Mouse (Mus musculus) midbrain, embryonic 11.5 days (tissue): ENCODE measurements around the gene Slc43a2. TPM values are rescaled to one million over a fixed set of nuclear protein-coding genes. Genes with fewer than 3 reads are reported as not detected.
A peak's percentile ranks its signal among the peaks of the same experiment; 100 is the strongest.

Source experiments
- ATAC-seq: fragments of 200-750 bp; cut with Nextera tagmentation; 2 replicates; pipeline ENCODE4 v1.8.0; 2017; ENCODE audit warnings: moderate TSS enrichment, moderate library complexity; ENCODE audit not compliant: low FRiP score
- DNase-seq: peaks from one replicate; pipeline ENCODE4 v3.0.0; 2015; ENCODE audit warnings: low spot score; ENCODE audit errors: missing footprints
- H3K27ac ChIP-seq: fragments of 300-500 bp; sonication (generic); 2 replicates; pipeline ENCODE4 v1.5.1; 2014; ENCODE audit warnings: low read depth, low read length
- H3K27me3 ChIP-seq: fragments of 300-500 bp; sonication (generic); 2 replicates; pipeline ENCODE4 v1.6.1; 2014; ENCODE audit warnings: mild to moderate bottlenecking, low read length, moderate library complexity, mixed read lengths; ENCODE audit not compliant: control insufficient read depth, insufficient read depth
- H3K36me3 ChIP-seq: fragments of 300-500 bp; sonication (generic); 2 replicates; pipeline ENCODE4 v1.6.1; 2014; ENCODE audit warnings: mild to moderate bottlenecking, low read length, moderate library complexity, mixed read lengths; ENCODE audit not compliant: control insufficient read depth, insufficient read depth
- H3K4me1 ChIP-seq: fragments of 300-500 bp; sonication (generic); 2 replicates; pipeline ENCODE4 v1.6.1; 2014; ENCODE audit warnings: low read length; ENCODE audit not compliant: control insufficient read depth, insufficient read depth
- H3K4me2 ChIP-seq: fragments of 300-500 bp; sonication (generic); 2 replicates; pipeline ENCODE4 v1.6.1; 2014; ENCODE audit warnings: mild to moderate bottlenecking, moderate library complexity
- H3K4me3 ChIP-seq: fragments of 300-500 bp; sonication (generic); 2 replicates; pipeline ENCODE4 v1.5.1; 2014; ENCODE audit warnings: low read depth, low read length
- H3K9ac ChIP-seq: fragments of 300-500 bp; sonication (generic); 2 replicates; pipeline ENCODE4 v1.6.1; 2014; ENCODE audit warnings: low read length
- H3K9me3 ChIP-seq: fragments of 300-500 bp; sonication (generic); 2 replicates; pipeline ENCODE4 v1.6.1; 2016; ENCODE audit warnings: low read length; ENCODE audit not compliant: control insufficient read depth
- WGBS: fragments of 180-500 bp; shearing (Covaris S2); extraction: QIAGEN DNeasy Blood & Tissue Kit; methylation state at CpG from one replicate; pipeline ENCODE4 v1.1.7; 2014; 5-methylcytosine and 5-hydroxymethylcytosine counted together
- polyA plus RNA-seq: library from polyadenylated mRNA; unstranded; fragments of >200 nt; fragmentation: Nextera tagmentation; extraction: Ambion mirVana; gene quantifications from 2 replicates; pipeline ENCODE4 v1.2.1, GENCODE M21; 2014

Gene Slc43a2
- 3.3 and 3.7 TPM in 2 replicates for polyA plus RNA-seq

DNA sequence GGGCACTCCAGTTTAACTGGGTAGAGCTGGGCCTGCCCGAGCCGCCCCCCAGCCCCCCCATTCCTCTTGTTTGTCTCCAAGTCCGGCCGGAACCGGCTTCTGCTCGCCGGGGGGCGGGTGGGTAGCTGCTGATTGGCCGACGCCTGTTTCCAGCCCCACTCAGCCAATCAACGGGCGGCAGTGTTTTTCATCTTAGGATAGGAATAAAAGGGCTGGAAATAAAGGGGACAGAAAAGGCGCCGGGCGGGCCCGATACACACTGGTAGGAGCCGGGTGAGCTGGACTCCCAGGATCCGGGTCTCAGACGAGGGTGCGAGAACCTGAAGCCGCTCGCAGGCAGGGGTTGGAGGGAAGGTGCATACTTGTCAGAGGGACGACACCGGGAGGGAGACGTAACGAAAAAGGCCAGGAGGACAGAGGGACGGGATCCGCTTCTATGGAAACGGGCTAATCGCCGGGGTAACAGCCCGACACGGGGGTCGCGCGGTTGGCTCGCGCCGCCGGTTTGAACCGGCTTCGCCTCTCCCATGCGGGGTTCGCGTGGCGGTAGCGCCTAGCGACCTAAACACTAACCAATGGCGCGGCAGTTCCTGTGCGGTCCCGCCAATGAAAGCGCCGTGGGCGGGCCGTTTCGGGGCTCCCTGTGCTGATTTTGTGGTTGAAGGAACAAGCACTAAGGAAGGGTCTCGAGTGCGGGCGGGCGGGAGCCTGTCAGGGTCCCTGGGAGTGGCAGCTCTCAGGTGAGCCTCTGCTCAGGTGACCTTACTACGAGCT, at the start of gene Slc43a2:
Gene Slc43a2, plus strand, starts transcription at position 226 of the 774 bp plus-strand sequence.
- peak within 1 kb of the TSS; percentile 74 for H3K4me3 ChIP-seq
- H3K9me3 ChIP-seq = no peaks in the 10 kb centered on the region
- H3K4me2 ChIP-seq = peak within 1 kb of the TSS; percentile 99
- H3K4me1 ChIP-seq = peaks cover 5% of the 10 kb centered on the region
- peak; percentile 95 for ATAC-seq
- no peaks in the 10 kb centered on the region for H3K36me3 ChIP-seq
- H3K27ac ChIP-seq = peak within 1 kb of the TSS; percentile 86
- peak; percentile 99 for DNase-seq
- H3K9ac ChIP-seq = peak within 1 kb of the TSS; percentile 95
- under 1% methylated on average over 62 of the region's 62 CpGs for WGBS
- H3K27me3 ChIP-seq = no peaks in the 10 kb centered on the region

DNA sequence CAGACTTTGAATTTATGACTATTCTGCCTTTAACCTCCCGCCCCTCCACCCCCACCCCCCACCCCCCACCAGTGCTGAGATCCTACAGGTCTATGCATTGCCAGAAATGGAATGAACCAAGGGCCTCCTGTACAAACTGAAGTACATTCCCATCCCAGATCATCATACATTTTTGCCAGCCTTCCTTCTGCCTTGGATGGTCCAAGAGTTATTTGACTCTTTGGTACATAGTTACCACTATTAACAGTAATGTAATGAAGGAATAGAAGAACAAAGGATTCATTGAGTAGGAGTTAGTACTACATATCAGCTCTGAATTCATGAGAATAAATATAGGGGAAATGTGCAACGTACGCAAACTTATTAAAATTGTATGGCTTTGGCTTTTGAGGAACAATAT, 45.3 kb upstream of the Slc43a2 start:
- no peak overlapping the region for H3K9ac ChIP-seq
- DNase-seq (no peak), ATAC-seq (peak; percentile 60)
- peaks cover 16% of the 10 kb centered on the region for H3K36me3 ChIP-seq
- H3K4me3 ChIP-seq = no peak overlapping the region
- no peaks in the 10 kb centered on the region for H3K9me3 ChIP-seq
- no peak overlapping the region for H3K27ac ChIP-seq
- H3K4me1 ChIP-seq = peaks cover 8% of the 10 kb centered on the region
- H3K4me2 ChIP-seq = peak overlapping the region; percentile 28; the same call in 1 of the 2 replicates
- WGBS = 14% methylated on average over 3 of the region's 3 CpGs
- no peaks in the 10 kb centered on the region for H3K27me3 ChIP-seq

DNA sequence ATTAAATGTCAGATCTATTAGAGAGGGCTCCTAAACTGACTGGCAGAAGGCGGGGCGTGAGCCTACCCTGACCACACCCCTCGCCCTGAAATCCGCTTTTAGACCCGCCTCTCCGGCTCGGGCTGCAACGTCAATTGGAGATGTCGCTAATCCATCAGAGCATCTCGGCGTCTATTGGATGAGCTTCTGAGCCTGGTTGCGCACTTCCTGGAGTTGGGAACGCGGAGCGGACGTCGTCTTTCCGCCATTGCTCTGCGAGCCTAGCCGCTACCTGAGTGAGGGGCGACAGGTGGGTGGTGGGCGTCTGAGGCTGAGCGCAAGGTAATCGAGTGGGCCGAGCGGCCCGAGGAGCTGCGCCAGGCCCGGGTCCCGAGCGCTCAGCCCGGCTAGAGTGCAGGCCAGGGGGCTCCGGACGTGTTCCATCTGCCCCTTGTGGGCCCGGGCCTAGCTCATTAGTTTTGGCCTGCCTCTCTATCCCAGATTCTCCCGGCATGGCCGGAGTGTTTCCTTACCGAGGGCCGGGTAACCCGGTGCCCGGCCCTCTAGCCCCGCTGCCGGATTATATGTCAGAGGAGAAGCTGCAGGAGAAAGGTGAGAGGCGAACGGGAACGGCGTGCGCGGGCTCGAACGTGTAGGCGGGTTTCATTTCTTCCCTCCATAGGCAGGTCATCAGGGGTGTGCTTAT, 44.8 kb upstream of the Slc43a2 start, which contains the start of gene Prpf8:
Gene Prpf8, plus strand, starts transcription at position 216 of the 685 bp plus-strand sequence.
- H3K27ac ChIP-seq = peak within 1 kb of the TSS; percentile 33; the same call in 1 of the 2 replicates
- under 1% methylated on average over 52 of the region's 52 CpGs for WGBS
- H3K36me3 ChIP-seq = peaks cover 21% of the 10 kb centered on the region
- peak; percentile 100 for ATAC-seq
- peak; percentile 99 for DNase-seq
- peak within 1 kb of the TSS; percentile 96 for H3K9ac ChIP-seq
- H3K4me2 ChIP-seq = peak within 1 kb of the TSS; percentile 78
- no peaks in the 10 kb centered on the region for H3K27me3 ChIP-seq
- H3K9me3 ChIP-seq = no peaks in the 10 kb centered on the region
- H3K4me3 ChIP-seq = peak within 1 kb of the TSS; percentile 91
- peaks cover 8% of the 10 kb centered on the region for H3K4me1 ChIP-seq

DNA sequence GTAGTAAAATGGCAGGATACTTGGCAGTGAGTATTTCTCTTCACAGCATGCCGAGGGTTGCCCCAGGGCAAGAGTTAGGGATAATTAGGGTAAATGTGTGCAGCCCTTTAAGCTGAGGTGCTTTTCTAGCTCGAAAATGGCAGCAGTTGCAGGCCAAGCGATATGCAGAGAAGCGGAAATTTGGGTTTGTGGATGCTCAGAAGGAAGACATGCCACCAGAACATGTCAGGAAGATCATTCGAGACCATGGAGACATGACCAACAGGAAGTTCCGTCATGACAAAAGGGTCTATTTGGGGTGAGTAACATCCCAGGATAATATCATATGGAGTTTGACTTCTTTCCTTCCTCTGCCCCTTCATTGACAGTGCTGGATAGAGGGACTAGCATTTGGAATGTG, 44.0 kb upstream of the Slc43a2 start:
- Histone ChIP-seq H3K9me3 (no peaks in the 10 kb centered on the region), H3K9ac (peak overlapping the region; percentile 96), H3K4me2 (peak overlapping the region; percentile 78), H3K4me3 (peak overlapping the region; percentile 91), H3K27me3 (no peaks in the 10 kb centered on the region), H3K27ac (no peak overlapping the region), H3K4me1 (peaks cover 8% of the 10 kb centered on the region), H3K36me3 (peaks cover 28% of the 10 kb centered on the region)
- 53% methylated on average over 6 of the region's 6 CpGs for WGBS
- ATAC-seq (no peak), DNase-seq (no peak)

DNA sequence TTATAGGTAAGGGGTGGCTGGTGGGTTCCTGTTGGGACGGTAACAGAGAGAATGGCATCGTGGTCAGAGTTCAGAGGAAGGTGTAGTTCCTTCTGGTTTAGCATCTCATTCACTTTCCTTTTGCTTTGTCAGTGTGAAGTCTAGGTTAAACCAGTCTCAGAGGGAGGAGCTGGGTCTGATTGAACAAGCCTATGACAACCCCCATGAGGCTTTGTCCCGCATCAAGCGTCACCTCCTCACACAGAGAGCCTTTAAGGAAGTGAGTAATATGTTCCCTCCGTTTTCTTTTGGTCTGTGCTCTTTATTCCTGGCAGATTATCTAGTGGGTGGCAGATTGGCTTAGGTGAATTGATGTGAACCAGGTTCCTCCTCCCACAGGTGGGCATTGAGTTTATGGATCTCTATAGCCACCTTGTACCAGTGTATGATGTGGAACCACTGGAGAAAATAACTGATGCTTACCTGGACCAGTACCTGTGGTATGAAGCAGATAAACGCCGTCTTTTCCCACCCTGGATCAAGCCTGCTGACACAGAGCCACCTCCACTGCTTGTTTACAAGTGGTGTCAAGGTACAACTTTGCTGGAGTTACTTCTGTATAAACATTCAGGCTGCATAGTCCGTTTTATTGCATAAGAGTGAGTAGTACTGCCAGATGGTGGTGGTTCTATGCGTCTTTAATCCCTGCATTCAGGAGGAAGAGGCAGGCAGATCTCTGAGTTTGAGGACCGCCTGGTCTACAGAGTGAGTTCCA, 37.0 kb upstream of the Slc43a2 start:
- no peaks in the 10 kb centered on the region for H3K4me1 ChIP-seq
- H3K9ac ChIP-seq = no peak overlapping the region
- H3K27me3 ChIP-seq = no peaks in the 10 kb centered on the region
- no peak for ATAC-seq
- no peak overlapping the region for H3K27ac ChIP-seq
- WGBS = 93% methylated on average over 10 of the region's 10 CpGs
- no peak for DNase-seq
- peaks cover 81% of the 10 kb centered on the region for H3K36me3 ChIP-seq
- no peak overlapping the region for H3K4me2 ChIP-seq
- H3K9me3 ChIP-seq = no peaks in the 10 kb centered on the region
- H3K4me3 ChIP-seq = no peak overlapping the region

DNA sequence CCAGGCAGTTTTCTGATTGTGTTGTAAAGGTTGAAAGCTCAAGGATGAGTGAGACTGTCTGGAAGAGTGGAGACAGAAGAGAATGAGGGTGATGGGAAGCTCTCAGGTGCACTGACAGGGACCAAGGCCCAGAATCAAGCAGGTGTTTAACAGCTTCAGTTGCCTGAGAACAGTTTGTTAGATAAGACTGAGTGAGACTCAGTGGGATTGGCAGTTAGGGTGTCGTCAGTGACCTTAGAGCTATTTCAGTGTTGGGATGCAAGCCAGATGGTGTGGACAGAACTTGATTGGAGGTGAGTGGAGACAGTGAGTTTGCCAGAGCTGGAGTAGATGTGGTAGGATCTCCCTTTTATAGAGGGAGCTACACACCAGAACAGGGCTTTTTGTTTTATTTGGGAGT, 33.4 kb upstream of the Slc43a2 start:
- H3K9ac ChIP-seq = no peak overlapping the region
- H3K4me2 ChIP-seq = no peak overlapping the region
- ATAC-seq = no peak
- 93% methylated on average over 1 of the region's 1 CpGs for WGBS
- DNase-seq = no peak
- H3K9me3 ChIP-seq = no peaks in the 10 kb centered on the region
- no peak overlapping the region for H3K4me3 ChIP-seq
- no peaks in the 10 kb centered on the region for H3K27me3 ChIP-seq
- H3K4me1 ChIP-seq = no peaks in the 10 kb centered on the region
- H3K36me3 ChIP-seq = peaks cover 85% of the 10 kb centered on the region
- H3K27ac ChIP-seq = no peak overlapping the region

DNA sequence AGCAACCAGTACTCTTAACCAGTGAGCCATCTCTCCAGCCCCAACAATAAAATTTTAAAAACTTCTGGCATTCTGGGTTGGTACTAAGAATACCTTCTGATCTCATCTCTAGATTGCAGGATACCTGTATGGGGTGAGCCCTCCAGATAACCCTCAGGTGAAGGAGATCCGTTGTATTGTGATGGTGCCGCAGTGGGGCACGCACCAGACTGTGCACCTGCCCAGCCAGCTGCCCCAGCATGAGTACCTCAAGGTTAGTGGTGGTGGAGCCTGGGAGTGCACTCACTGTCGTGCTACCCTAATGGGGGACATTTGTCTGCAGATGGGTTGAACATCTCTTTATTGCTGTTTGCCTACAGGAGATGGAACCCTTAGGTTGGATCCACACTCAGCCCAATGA, 23.3 kb upstream of the Slc43a2 start:
- 94% methylated on average over 4 of the region's 4 CpGs for WGBS
- ATAC-seq = no peak
- Histone ChIP-seq H3K4me1 (peaks cover 13% of the 10 kb centered on the region), H3K4me3 (no peak overlapping the region), H3K9me3 (no peaks in the 10 kb centered on the region), H3K27me3 (no peaks in the 10 kb centered on the region), H3K9ac (no peak overlapping the region), H3K27ac (no peak overlapping the region), H3K4me2 (no peak overlapping the region), H3K36me3 (peaks cover 39% of the 10 kb centered on the region)
- DNase-seq = peak; percentile 83

DNA sequence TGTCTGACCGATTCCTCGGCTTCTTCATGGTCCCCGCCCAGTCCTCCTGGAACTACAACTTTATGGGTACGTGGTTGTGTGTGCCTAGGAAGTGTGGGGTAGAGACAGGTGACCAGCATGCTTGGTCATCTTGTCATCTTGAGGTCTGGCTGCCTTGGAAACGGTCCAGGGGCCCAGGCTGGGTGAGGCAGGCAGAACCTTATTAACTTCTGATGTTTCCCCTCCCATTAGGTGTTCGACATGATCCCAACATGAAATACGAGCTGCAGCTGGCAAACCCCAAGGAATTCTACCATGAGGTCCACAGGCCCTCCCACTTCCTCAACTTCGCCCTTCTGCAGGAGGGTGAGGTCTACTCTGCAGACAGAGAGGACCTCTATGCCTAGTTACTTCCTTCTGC, 22.6 kb upstream of the Slc43a2 start:
- H3K4me3 ChIP-seq = no peak overlapping the region
- WGBS = 89% methylated on average over 8 of the region's 8 CpGs
- no peaks in the 10 kb centered on the region for H3K27me3 ChIP-seq
- no peak overlapping the region for H3K27ac ChIP-seq
- H3K4me2 ChIP-seq = no peak overlapping the region
- ATAC-seq (no peak), DNase-seq (peak; percentile 81)
- H3K36me3 ChIP-seq = peaks cover 33% of the 10 kb centered on the region
- H3K9ac ChIP-seq = no peak overlapping the region
- no peaks in the 10 kb centered on the region for H3K9me3 ChIP-seq
- H3K4me1 ChIP-seq = peaks cover 13% of the 10 kb centered on the region
